16 mouse cellular contexts compared by ENCODE assay signal in genomic region chr3:27683374-27683773, GRCm38 (mm10). TPM values are rescaled to one million over a fixed set of nuclear protein-coding genes. Genes with fewer than 3 reads are reported as not detected.
A peak's percentile ranks its signal among the peaks of the same experiment; 100 is the strongest.
DNase-seq lines count a peak whose midpoint lies in the region; ATAC-seq and TF ChIP-seq lines count a peak whose summit lies in the region.
"Had no signal": no experiment of that assay in that cellular context is flagged by ENCODE, and none has a peak within 500 bp of the region (broad histone marks: within the 10 kb centered on the region; RNA-seq: fewer than 3 reads in every experiment).

No protein-coding gene starts in this region.

- peaks cover 29% of the 10 kb centered on the region for H3K4me1 ChIP-seq in kidney, adult 2 months (ENCODE audit: control insufficient read depth, insufficient read depth, low read length)
- H3K4me1 ChIP-seq in kidney, postnatal 0 days (replicated peaks; ENCODE audit: insufficient read depth, low read length), result peaks cover 35% of the 10 kb centered on the region

- H3K27me3 ChIP-seq in kidney, adult 2 months (replicated peaks; ENCODE audit: control insufficient read depth, insufficient read depth, low read length), result no peaks in the 10 kb centered on the region
- H3K27me3 ChIP-seq in kidney, postnatal 0 days (ENCODE audit: insufficient read depth, low read length), result no peaks in the 10 kb centered on the region
- H3K27me3 ChIP-seq: embryonic facial prominence, embryonic 12.5 days; hindbrain, embryonic 15.5 days had no signal

- no peak for ATAC-seq in kidney, postnatal 0 days (replicated peaks; ENCODE audit: low FRiP score, low read depth)
- ATAC-seq in granulocyte monocyte progenitor cell, adult 5-6 weeks (replicated peaks; ENCODE audit: poor library complexity, severe bottlenecking), result peak; percentile 19; the same call in 1 of the 2 replicates
- ATAC-seq: forebrain, embryonic 16.5 days had no signal

- H3K4me3 ChIP-seq in gastrocnemius, adult 2 months, result no peak overlapping the region
- H3K4me3 ChIP-seq in kidney, adult 2 months (ENCODE audit: insufficient read depth, low read depth, low read length), result no peak overlapping the region
- H3K4me3 ChIP-seq in kidney, postnatal 0 days (replicated peaks; ENCODE audit: low read depth, low read length), result no peak overlapping the region
- H3K4me3 ChIP-seq: embryonic facial prominence, embryonic 12.5 days; hindbrain, embryonic 15.5 days had no signal

- peak; percentile 12 for DNase-seq in gastrocnemius, adult 2 months
- no peak for DNase-seq in gastrocnemius, postnatal 25 days
- no peak for DNase-seq in kidney, adult 2 months
- no peak for DNase-seq in kidney, adult 18-20 months
- peak; percentile 52 for DNase-seq in kidney, postnatal 0 days (ENCODE audit: low spot score)
- no peak for DNase-seq in kidney, adult 11 months
- DNase-seq: adrenal gland, postnatal 10 days; cerebellum, adult 11-12 months; cerebellum, adult 9-10 months; cerebellum, postnatal 25 days; heart, postnatal 36 days had no signal

- 26% methylated on average over 4 of the region's 4 CpGs for WGBS in kidney, adult 2 months
- 18% methylated on average over 4 of the region's 4 CpGs for WGBS in kidney, postnatal 0 days

- H3K27ac ChIP-seq in gastrocnemius, adult 2 months, result no peak overlapping the region
- H3K27ac ChIP-seq in kidney, adult 2 months (ENCODE audit: insufficient read depth, low read depth, low read length), result peak overlapping the region; percentile 39; the same call in 1 of the 2 replicates
- no peak overlapping the region for H3K27ac ChIP-seq in kidney, postnatal 0 days
- H3K27ac ChIP-seq: embryonic facial prominence, embryonic 12.5 days; hindbrain, embryonic 15.5 days had no signal

- H3K4me2 ChIP-seq in kidney, postnatal 0 days (ENCODE audit: low read length), result no peak overlapping the region
- H3K4me2 ChIP-seq: embryonic facial prominence, embryonic 12.5 days; hindbrain, embryonic 15.5 days had no signal

- H3K36me3 ChIP-seq in kidney, adult 2 months (ENCODE audit: control insufficient read depth, insufficient read depth, low read length), result no peaks in the 10 kb centered on the region
- H3K36me3 ChIP-seq in kidney, postnatal 0 days (ENCODE audit: insufficient read depth, low read length), result 0 out of 2 replicates have a peak, but pooled peaks cover 5% of the 10 kb centered on the region
- H3K36me3 ChIP-seq: hindbrain, embryonic 15.5 days had no signal

- H3K9me3 ChIP-seq in kidney, postnatal 0 days (replicated peaks; ENCODE audit: low read length), result no peaks in the 10 kb centered on the region
- H3K9me3 ChIP-seq: embryonic facial prominence, embryonic 12.5 days; hindbrain, embryonic 15.5 days had no signal

- H3K9ac ChIP-seq in kidney, postnatal 0 days (ENCODE audit: low read depth, low read length), result no peak overlapping the region
- H3K9ac ChIP-seq: embryonic facial prominence, embryonic 12.5 days; hindbrain, embryonic 15.5 days had no signal

- intact Hi-C loops in gastrocnemius, adult 2 months (cut with DNase I), result no loop called here

- TF ChIP-seq POLR2A in kidney, adult 2 months (IDR thresholded peaks at IDR 0.05; ENCODE audit: low read depth, low read length), result no peak

- TF ChIP-seq CTCF in gastrocnemius, adult 2 months (IDR thresholded peaks at IDR 0.05), result no peak
- no peak for TF ChIP-seq CTCF in kidney, adult 2 months (conservative IDR thresholded peaks at IDR 0.05; ENCODE audit: insufficient read depth, insufficient read length, low read depth, low read length)
- no peak for TF ChIP-seq CTCF in kidney, postnatal 0 days (IDR thresholded peaks at IDR 0.05; ENCODE audit: low read depth)

RNA-seq across cellular contexts. Expression of gene Fndc3b, which starts 27.7 kb away (rescaled TPM):
- 10 to 100 TPM; 13.8 to 24.9 TPM for total RNA-seq in gastrocnemius, adult 2 months (2021)
- total RNA-seq in gastrocnemius, postnatal 25 days (2021), result 10 to 100 TPM; 20.6 to 22.0 TPM
- 12.1 and 14.2 TPM in 2 replicates for polyA plus RNA-seq in kidney, adult 2 months (2012; rRNA removed)
- 23.1 and 24.2 TPM in 2 replicates for polyA plus RNA-seq in kidney, postnatal 0 days (2015; fragmentation: Nextera tagmentation; extraction: Ambion mirVana)
- total RNA-seq in granulocyte monocyte progenitor cell, adult 5-6 weeks (2014; fragmentation: Nextera tagmentation), result 48.8 and 58.5 TPM in 2 replicates
- 21.3 and 24.0 TPM in 2 replicates for total RNA-seq in granulocyte monocyte progenitor cell, adult 5-6 weeks (2017)
- total RNA-seq: MEL had no signal

Comparison
In these comparisons a context has a peak if more than half of its experiments do, and no peak if none do; other contexts are left out.
1. DNase-seq: peak in gastrocnemius, adult 2 months (single experiment) and kidney, postnatal 0 days (single experiment); none in gastrocnemius, postnatal 25 days (single experiment), kidney, adult 2 months (single experiment), kidney, adult 18-20 months (single experiment) and kidney, adult 11 months (single experiment).